Mouse (Mus musculus) heart, embryonic 10.5 days (tissue): Measurements from ENCODE around the gene Setd1b. TPM values are rescaled to one million over a fixed set of nuclear protein-coding genes. Genes with fewer than 3 reads are reported as not detected.

Experiments used
- DNase-seq: peaks from one replicate; pipeline ENCODE4 v3.0.0-alpha.2; 2017; ENCODE audit warnings: low spot score
- H3K27ac ChIP-seq: fragments of 300-500 bp; sonication (generic); 2 replicates; pipeline ENCODE4 v1.5.1; 2016; ENCODE audit warnings: mild to moderate bottlenecking
- H3K27me3 ChIP-seq: fragments of 300-500 bp; sonication (generic); 2 replicates; pipeline ENCODE4 v1.6.1; 2016; ENCODE audit warnings: mild to moderate bottlenecking; ENCODE audit not compliant: poor library complexity, insufficient read depth, severe bottlenecking
- H3K36me3 ChIP-seq: fragments of 300-500 bp; sonication (generic); 2 replicates; pipeline ENCODE4 v1.6.1; 2016; ENCODE audit warnings: mild to moderate bottlenecking, moderate library complexity
- H3K4me1 ChIP-seq: fragments of 300-500 bp; sonication (generic); 2 replicates; pipeline ENCODE4 v1.6.1; 2016; ENCODE audit warnings: mild to moderate bottlenecking
- H3K4me3 ChIP-seq: fragments of 300-500 bp; sonication (generic); 2 replicates; pipeline ENCODE4 v1.5.1; 2016; ENCODE audit warnings: mild to moderate bottlenecking, moderate library complexity
- H3K9me3 ChIP-seq: fragments of 300-500 bp; sonication (generic); 2 replicates; pipeline ENCODE4 v1.6.1; 2016; ENCODE audit warnings: mild to moderate bottlenecking, moderate library complexity
- WGBS: fragments of 180-500 bp; shearing (Covaris S2); methylation state at CpG from one replicate; pipeline ENCODE4 v1.1.7; 2016; 5-methylcytosine and 5-hydroxymethylcytosine counted together
- polyA plus RNA-seq: library from polyadenylated mRNA; unstranded; fragments of >200 nt; fragmentation: Nextera tagmentation; extraction: Ambion mirVana; gene quantifications from 2 replicates; pipeline ENCODE4 v1.2.1, GENCODE M21; 2016

The Setd1b gene
- polyA plus RNA-seq, 1 experiment from 2014 or later, result 9.8 TPM

DNA sequence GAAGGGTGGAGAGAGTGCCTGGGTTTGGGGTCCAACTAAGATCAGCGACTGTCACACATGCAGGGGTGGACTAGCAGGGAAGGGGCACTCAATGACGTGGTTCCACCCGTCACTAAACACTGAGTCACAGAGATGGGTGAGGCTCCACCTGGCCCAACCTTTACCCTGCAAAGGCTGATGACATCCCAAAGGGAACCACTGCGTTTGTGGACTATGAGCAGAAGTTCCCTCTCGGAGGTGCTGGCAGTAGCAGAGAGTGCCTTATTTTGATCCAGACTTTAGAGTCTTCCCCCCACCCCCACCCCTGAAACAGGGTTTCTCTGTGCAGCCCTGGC is 11.2 kb upstream of the Setd1b start:
- H3K36me3 ChIP-seq, result peaks cover 7% of the 10 kb centered on the region; the same call in 1 of the 2 replicates
- H3K4me1 ChIP-seq, result peaks cover 56% of the 10 kb centered on the region
- H3K27ac ChIP-seq, result no peak overlapping the region
- H3K9me3 ChIP-seq, result no peaks in the 10 kb centered on the region
- 86% methylated on average over 5 of the region's 5 CpGs for WGBS
- no peak for DNase-seq
- H3K4me3 ChIP-seq, result no peak overlapping the region
- peaks cover 4% of the 10 kb centered on the region; the same call in 1 of the 2 replicates for H3K27me3 ChIP-seq

DNA sequence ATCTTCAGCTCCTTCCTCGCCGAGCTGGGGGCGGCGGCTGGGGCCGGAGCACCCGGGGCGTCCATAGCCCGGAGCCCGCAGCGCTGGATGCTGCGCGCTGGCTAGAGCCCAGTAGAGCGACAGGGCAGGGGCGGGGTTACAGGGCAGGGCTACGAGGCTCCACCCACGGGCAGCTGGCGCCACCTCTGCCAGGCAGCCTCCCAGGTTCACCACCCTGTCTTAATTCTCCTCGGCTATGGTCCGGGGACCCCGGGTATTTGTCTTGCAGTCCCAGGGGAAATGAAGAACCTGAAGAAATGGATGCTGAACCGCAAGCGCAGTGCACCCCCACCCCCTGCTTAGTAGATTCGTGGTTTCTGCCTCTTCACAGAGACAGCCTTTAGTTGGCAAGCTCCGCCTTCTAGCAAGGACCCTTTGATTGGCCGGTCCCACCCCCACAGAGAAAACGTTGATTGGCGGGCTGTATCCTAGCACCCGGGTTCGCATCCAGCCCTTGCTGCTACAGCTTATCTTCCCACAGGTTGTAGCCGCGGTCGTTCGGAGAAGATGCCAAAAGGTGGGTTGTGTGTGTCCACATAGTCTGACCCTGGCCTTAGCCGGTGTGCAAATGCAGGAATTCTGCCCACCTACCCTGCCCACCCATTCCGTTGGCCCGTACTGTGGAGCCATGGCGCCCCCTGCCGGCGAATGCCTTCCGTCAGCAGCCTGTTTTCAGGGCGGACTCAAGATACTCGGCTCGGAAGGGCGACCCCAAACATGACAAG is 9.5 kb upstream of the Setd1b start, which contains the start of gene Rhof:
Rhof (minus strand) TSS at position 385 of the 764 bp plus-strand sequence.
- H3K27me3 ChIP-seq, result peaks cover 4% of the 10 kb centered on the region; the same call in 1 of the 2 replicates
- peak within 1 kb of the TSS; percentile 100 for H3K27ac ChIP-seq
- H3K4me3 ChIP-seq, result peak within 1 kb of the TSS; percentile 92
- H3K4me1 ChIP-seq, result peaks cover 69% of the 10 kb centered on the region
- H3K36me3 ChIP-seq, result peaks cover 10% of the 10 kb centered on the region; the same call in 1 of the 2 replicates
- 1% methylated on average over 44 of the region's 44 CpGs for WGBS
- H3K9me3 ChIP-seq, result no peaks in the 10 kb centered on the region
- peak; percentile 91 for DNase-seq

DNA sequence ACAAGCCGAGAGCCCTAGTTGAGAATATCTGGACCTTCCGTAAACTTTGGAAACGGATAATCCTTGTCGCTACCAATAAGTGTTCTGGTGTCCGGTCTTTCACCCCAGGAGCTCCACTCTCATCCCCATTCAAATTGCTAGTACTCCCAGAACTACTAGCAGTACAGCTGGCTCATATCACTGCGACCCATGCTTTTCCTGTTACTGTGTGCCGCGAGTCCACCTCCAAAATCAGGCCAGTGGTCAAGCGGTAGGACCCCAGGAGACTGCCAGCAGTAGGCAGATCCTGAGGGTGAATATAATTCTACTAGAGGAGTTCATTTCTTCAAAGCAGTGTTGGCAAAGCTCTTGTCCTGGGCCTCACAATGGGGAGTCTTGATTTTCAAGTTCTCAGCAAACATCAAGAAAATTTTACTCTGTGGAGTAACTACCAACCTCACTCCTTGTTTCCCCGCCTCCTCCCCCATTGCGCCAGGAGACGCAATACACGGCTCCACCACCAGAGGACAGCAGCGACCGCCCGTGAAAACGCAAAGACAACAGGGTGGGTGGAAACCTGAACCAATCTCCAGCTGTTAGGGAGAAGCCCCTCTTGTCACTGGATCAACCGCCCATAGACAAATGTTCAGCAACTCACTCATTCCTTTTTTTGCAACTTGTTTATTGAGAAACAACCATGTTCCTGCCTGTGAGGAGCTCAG is 8.8 kb upstream of the Setd1b start:
- no peaks in the 10 kb centered on the region for H3K9me3 ChIP-seq
- H3K4me3 ChIP-seq, result peak overlapping the region; percentile 92; the same call in 1 of the 2 replicates
- peaks cover 4% of the 10 kb centered on the region; the same call in 1 of the 2 replicates for H3K27me3 ChIP-seq
- 18% methylated on average over 18 of the region's 18 CpGs for WGBS
- peaks cover 76% of the 10 kb centered on the region for H3K4me1 ChIP-seq
- H3K27ac ChIP-seq, result peak overlapping the region; percentile 100; the same call in 1 of the 2 replicates
- peak; percentile 90 for DNase-seq
- peaks cover 10% of the 10 kb centered on the region; the same call in 1 of the 2 replicates for H3K36me3 ChIP-seq

DNA sequence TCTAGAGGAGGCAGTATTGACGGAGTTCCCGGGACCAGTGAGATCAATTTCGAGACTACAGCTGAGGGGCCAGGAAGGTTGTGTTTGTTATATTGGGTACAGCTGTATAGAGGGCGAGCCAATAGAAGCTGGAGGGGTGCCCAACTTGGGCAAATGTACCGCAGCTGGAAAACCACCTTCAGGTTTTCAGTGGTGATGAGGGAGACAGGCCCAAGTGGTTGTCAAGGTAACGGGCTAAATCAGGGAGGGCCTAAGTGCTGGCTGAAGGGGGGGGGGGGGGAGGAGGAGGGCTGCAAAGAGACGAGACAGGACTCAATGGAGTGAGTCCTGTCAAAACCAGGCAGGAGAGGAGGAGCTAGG is 8.2 kb upstream of the Setd1b start:
- Histone ChIP-seq H3K27me3 (peaks cover 4% of the 10 kb centered on the region; the same call in 1 of the 2 replicates), H3K36me3 (peaks cover 10% of the 10 kb centered on the region; the same call in 1 of the 2 replicates), H3K27ac (peak overlapping the region; percentile 100), H3K4me3 (peak overlapping the region; percentile 92), H3K9me3 (no peaks in the 10 kb centered on the region), H3K4me1 (peaks cover 76% of the 10 kb centered on the region)
- WGBS, result 37% methylated on average over 7 of the region's 7 CpGs
- no peak for DNase-seq

DNA sequence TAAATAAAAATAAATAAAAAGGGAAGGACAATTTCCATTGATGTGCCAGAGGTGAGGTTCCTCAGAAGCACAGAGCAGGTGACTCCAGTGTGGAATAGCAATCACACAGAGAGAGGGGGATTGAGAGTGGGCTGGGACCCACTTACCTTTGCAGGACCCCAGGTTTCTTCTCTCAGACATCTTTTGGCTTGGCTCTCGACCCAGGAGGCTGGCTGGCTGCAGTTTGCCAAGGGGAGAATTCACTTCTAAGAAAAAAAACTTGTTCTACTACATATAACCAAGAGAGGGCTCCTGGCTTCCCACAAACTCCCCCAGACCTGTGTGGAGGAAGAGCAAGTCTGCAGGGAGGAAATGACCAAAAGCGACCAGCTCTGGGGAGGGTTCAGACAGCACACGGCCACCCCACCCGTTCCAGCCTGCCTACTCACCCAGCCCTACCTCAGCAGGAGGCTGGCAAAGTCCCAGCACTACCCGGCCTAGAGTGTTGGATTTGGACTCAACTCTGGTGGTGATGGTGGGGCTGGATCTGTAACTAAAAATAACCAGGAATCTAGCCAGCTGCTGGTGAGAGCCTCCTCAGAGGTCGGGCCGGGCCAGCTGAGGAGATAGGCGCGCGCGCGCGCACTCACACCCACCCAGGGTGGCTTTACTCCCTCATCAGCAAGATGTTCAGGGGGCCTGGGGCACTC is 7.7 kb upstream of the Setd1b start:
- H3K27ac ChIP-seq, result peak overlapping the region; percentile 100
- peaks cover 77% of the 10 kb centered on the region for H3K4me1 ChIP-seq
- peaks cover 4% of the 10 kb centered on the region; the same call in 1 of the 2 replicates for H3K27me3 ChIP-seq
- peaks cover 10% of the 10 kb centered on the region; the same call in 1 of the 2 replicates for H3K36me3 ChIP-seq
- WGBS, result 8% methylated on average over 13 of the region's 13 CpGs
- H3K9me3 ChIP-seq, result no peaks in the 10 kb centered on the region
- peak; percentile 87 for DNase-seq
- H3K4me3 ChIP-seq, result peak overlapping the region; percentile 92

DNA sequence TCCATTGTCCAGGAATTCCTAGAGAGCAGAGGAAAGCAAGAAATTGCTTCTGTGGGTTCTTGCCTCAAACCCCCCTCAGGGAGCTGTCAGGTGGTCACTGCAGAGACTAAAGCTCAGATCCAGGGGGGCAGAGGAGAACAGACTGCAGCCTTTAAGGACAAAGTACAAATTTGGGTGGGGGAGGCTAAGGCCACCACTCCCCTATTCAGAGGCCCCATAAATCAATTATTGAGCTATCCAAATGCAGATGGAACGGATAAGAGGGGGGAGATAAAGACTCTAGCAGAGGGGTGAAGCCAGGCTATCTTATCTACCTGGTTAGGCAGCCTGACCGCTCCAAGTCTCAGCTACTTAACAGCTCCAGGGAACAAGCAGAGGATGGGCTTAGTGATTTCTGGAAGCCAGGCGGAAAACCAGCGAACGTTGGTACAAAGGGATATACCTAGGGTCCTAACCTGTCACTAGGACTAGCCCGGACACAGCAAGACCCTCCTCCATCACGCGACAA is 7.1 kb upstream of the Setd1b start:
- Histone ChIP-seq H3K36me3 (peaks cover 7% of the 10 kb centered on the region; the same call in 1 of the 2 replicates), H3K4me1 (peaks cover 78% of the 10 kb centered on the region), H3K4me3 (peak overlapping the region; percentile 92), H3K27ac (peak overlapping the region; percentile 100), H3K27me3 (peaks cover 4% of the 10 kb centered on the region; the same call in 1 of the 2 replicates), H3K9me3 (no peaks in the 10 kb centered on the region)
- WGBS, result 10% methylated on average over 8 of the region's 8 CpGs
- no peak for DNase-seq

DNA sequence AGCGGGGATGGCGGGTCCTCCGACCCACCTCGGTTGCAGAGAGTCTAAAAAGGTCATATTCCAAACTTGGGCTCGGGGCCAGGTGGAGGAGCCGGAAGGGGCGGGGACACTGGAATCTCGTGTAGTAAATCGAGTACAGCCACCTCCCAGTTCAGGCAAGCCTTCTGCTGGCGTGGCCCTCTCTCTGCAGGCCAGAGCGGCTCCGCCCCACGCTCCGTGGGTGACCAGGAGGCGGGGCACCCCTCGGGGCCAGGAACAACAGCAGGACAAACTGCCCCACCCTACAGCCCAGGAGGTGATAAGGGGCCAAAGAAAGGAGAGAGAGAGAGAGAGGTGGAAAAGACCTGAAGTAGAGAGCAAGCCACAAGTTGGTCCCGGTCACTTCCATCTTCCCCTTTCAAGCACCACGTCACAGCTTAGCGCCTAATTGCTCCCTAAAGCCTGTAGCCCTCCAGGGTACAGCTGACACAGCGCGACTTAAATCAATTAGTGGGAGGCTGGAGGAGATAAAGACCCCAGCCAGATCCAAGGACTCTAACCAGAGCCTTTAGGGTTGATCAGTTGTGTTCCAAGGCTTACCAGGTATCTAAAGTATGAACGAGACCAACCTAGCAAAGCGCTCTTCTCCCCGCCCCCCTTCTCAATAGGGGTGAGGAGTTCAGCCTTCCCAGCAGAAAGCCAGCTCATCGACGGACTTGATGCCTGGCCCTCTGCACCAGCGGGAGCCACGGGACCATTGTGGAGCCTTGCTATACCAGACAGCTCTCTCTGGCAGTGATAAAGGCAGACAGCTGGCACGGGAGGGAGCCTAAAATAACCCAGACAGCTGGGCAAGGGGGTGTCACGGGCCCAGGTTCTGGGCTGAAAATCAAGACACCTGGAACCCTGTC is 6.3 kb upstream of the Setd1b start:
- Histone ChIP-seq H3K27me3 (peaks cover 4% of the 10 kb centered on the region; the same call in 1 of the 2 replicates), H3K4me1 (peaks cover 78% of the 10 kb centered on the region), H3K36me3 (peaks cover 7% of the 10 kb centered on the region; the same call in 1 of the 2 replicates), H3K9me3 (no peaks in the 10 kb centered on the region), H3K4me3 (peak overlapping the region; percentile 92), H3K27ac (peak overlapping the region; percentile 100)
- peak; percentile 95 for DNase-seq
- 1% methylated on average over 30 of the region's 30 CpGs for WGBS

DNA sequence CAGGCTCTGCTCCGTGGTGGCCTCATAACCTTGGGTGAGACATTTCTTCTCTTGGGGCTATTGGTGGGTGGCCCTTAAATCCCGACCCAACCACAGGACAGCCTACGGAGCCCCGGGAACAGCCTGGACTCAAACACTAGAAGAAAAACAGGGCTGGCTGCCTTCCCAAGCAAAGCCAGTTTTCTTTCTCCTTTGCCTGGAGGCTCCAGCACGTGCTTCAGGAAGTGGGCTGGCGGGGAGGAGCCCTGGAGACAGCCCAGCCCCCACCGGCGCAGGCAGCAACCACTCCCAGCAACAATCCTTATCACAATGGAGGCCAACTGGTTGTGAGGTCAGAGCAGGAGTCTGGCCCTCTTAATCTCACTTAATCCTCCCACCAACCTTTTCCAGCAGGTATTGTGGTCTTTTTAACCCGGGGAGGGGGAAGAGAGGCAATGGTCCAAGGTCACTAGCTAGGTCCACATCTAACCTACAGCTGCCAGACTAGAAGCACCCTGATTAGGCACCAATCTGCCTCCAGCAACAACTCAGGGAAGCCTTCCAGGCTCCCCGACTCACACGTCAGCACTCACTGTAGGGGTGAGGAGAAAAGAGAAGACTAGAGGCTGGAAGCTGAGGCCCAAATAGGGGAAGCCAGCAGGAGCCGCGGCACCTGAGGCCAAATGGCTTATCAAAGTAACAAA is 5.5 kb upstream of the Setd1b start:
- H3K27me3 ChIP-seq, result peaks cover 3% of the 10 kb centered on the region; the same call in 1 of the 2 replicates
- WGBS, result 0% methylated on average over 13 of the region's 13 CpGs
- H3K27ac ChIP-seq, result peak overlapping the region; percentile 100
- H3K9me3 ChIP-seq, result no peaks in the 10 kb centered on the region
- H3K36me3 ChIP-seq, result peaks cover 7% of the 10 kb centered on the region; the same call in 1 of the 2 replicates
- peak overlapping the region; percentile 92 for H3K4me3 ChIP-seq
- H3K4me1 ChIP-seq, result peaks cover 78% of the 10 kb centered on the region
- DNase-seq, result peak; percentile 97

DNA sequence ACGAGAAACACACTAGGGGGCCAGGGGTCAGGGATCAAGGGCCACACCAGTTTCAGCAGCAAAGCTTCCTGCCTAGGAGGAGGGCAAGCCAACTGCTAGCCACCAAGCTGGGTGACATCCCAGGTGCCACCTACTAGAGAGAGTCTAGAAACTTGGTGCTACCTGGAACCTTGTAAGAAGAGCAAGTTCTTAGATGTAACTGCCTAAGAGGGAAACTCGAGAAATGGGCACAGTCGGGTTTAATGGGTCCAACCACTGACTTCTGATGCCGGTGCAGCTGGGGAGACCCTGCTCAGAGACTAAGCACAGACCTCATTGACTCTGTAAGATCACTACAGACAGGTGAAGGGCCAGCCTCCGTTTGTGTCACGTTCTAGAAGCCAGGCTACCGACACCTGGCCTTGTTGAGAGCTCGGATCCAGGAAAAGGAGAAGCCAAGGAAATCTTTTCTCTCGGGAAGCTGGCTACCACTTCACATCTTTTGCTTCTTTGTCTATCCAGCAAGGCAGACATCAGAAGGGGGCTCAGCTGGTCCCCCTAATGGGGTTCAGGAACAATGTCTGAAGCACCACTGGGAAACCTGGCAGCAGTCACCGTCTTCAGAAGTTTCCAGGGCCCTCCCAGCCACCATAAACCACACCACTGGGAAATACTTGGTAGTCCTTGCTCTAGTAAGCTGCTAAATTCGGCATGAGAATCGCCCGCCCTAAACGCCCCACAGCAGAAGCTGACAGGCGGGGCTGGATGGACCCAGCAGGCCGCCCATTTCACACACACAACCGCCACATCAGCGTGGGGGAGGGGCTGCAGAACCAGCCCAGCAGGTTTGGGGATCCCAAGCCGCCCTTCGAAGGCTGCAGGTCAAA is 4.7 kb upstream of the Setd1b start:
- Histone ChIP-seq H3K27ac (peak overlapping the region; percentile 100), H3K27me3 (no peaks in the 10 kb centered on the region), H3K4me1 (peaks cover 70% of the 10 kb centered on the region), H3K9me3 (no peaks in the 10 kb centered on the region), H3K36me3 (peaks cover 7% of the 10 kb centered on the region; the same call in 1 of the 2 replicates), H3K4me3 (peak overlapping the region; percentile 92)
- peak; percentile 93 for DNase-seq
- WGBS, result 2% methylated on average over 20 of the region's 20 CpGs

DNA sequence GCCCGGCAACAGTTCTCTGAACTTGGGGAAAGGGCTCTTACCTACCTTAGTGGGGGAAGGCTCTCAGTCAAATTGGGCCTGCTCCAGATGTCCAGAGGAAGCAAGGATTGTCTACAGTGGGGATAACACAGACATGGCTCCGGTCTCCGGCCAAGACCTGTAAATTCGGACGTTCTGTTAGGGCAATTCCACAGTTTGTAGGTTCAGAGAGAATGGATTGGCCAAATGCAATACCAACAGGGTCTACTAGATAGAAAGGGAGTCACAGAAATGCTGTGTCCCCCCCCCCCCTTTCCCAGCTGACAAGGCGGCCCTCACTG is 4.1 kb upstream of the Setd1b start:
- peak overlapping the region; percentile 100 for H3K27ac ChIP-seq
- peaks cover 64% of the 10 kb centered on the region for H3K4me1 ChIP-seq
- H3K4me3 ChIP-seq, result peak overlapping the region; percentile 92
- no peaks in the 10 kb centered on the region for H3K27me3 ChIP-seq
- H3K9me3 ChIP-seq, result no peaks in the 10 kb centered on the region
- no peak for DNase-seq
- WGBS, result under 1% methylated on average over 6 of the region's 6 CpGs
- H3K36me3 ChIP-seq, result peaks cover 7% of the 10 kb centered on the region; the same call in 1 of the 2 replicates
